Mouse (Mus musculus) cerebellum, adult (tissue): Measurements from ENCODE around the gene Prune1.

Experiments
- ATAC-seq: cut with Nextera tagmentation; 2 replicates; pipeline ENCODE4 v1.9.2; 2017; ENCODE audit warnings: mild to moderate bottlenecking, moderate library complexity, mixed read lengths; ENCODE audit not compliant: insufficient number of reproducible peaks, low FRiP score, low TSS enrichment

The Prune1 gene

GRCm38 (mm10) chr3:95281216-95282126, at the start of gene Prune1, which contains the start of gene Mindy1:
Prune1 (minus strand) TSS chr3:95282076.
Mindy1 (plus strand) TSS chr3:95281345.
- peak; percentile 70 for ATAC-seq

GRCm38 (mm10) chr3:95331528-95331927, 49.7 kb upstream of the Prune1 start:
- no peak for ATAC-seq

GRCm38 (mm10) chr3:95328803-95329404, 47.0 kb upstream of the Prune1 start:
- ATAC-seq = no peak

- ATAC-seq = no peak
Observed at GRCm38 (mm10) chr3:95324454-95325144, 42.7 kb upstream of the Prune1 start.

- ATAC-seq = no peak
Observed at GRCm38 (mm10) chr3:95323429-95323828, 41.6 kb upstream of the Prune1 start.

- no peak for ATAC-seq
Observed at GRCm38 (mm10) chr3:95319701-95320625, 38.1 kb upstream of the Prune1 start.

GRCm38 (mm10) chr3:95319110-95319509, 37.2 kb upstream of the Prune1 start:
- no peak for ATAC-seq

GRCm38 (mm10) chr3:95318548-95318947, 36.7 kb upstream of the Prune1 start:
- no peak for ATAC-seq

- ATAC-seq = no peak; the same call in 1 of the 2 replicates
Observed at GRCm38 (mm10) chr3:95317414-95318080, 35.7 kb upstream of the Prune1 start.

GRCm38 (mm10) chr3:95315844-95316550, 34.1 kb upstream of the Prune1 start:
- ATAC-seq = no peak

GRCm38 (mm10) chr3:95315094-95315843, 33.4 kb upstream of the Prune1 start:
- peak; percentile 57 for ATAC-seq

GRCm38 (mm10) chr3:95314486-95315093, 32.7 kb upstream of the Prune1 start, which contains the start of gene Cers2:
Cers2 (plus strand) TSS chr3:95314791.
- ATAC-seq = peak; percentile 15; the same call in 1 of the 2 replicates

GRCm38 (mm10) chr3:95314075-95314474, 32.2 kb upstream of the Prune1 start:
- no peak for ATAC-seq

GRCm38 (mm10) chr3:95313476-95313875, 31.6 kb upstream of the Prune1 start:
- ATAC-seq = no peak

GRCm38 (mm10) chr3:95312623-95313022, 30.7 kb upstream of the Prune1 start:
- no peak for ATAC-seq

- no peak for ATAC-seq
Observed at GRCm38 (mm10) chr3:95310968-95311882, 29.3 kb upstream of the Prune1 start.
